Mouse (Mus musculus): ENCODE measurements around the gene Frmpd2. TPM values are rescaled to one million over a fixed set of nuclear protein-coding genes. Genes with fewer than 3 reads are reported as not detected.

The Frmpd2 gene
- total RNA-seq, 2 experiments from 2014 or later = 0.21 to 0.32 TPM

GRCm38 (mm10) chr14:33508660-33509059, 37.2 kb downstream of the Frmpd2 start:
- no peak for DNase-seq

- DNase-seq = no peak
Measured at GRCm38 (mm10) chr14:33513877-33514276, 42.4 kb downstream of the Frmpd2 start.

- DNase-seq = no peak
Measured at GRCm38 (mm10) chr14:33514756-33515285, 43.3 kb downstream of the Frmpd2 start.

GRCm38 (mm10) chr14:33521538-33521937, 50.0 kb downstream of the Frmpd2 start:
- DNase-seq = no peak

GRCm38 (mm10) chr14:33525272-33525983, 53.9 kb downstream of the Frmpd2 start:
- DNase-seq = no peak

GRCm38 (mm10) chr14:33526621-33527020, 55.1 kb downstream of the Frmpd2 start:
- no peak for DNase-seq

GRCm38 (mm10) chr14:33527938-33528337, 56.4 kb downstream of the Frmpd2 start:
- no peak for DNase-seq

- DNase-seq = no peak
Measured at GRCm38 (mm10) chr14:33531331-33531912, 59.9 kb downstream of the Frmpd2 start.

- no peak for DNase-seq
Measured at GRCm38 (mm10) chr14:33532792-33533191, 61.3 kb downstream of the Frmpd2 start.

- peak; percentile 6 for DNase-seq
Measured at GRCm38 (mm10) chr14:33533516-33533915, 62.0 kb downstream of the Frmpd2 start.

GRCm38 (mm10) chr14:33535317-33535716, 63.8 kb downstream of the Frmpd2 start:
- DNase-seq = no peak

GRCm38 (mm10) chr14:33539559-33540167, 68.2 kb downstream of the Frmpd2 start:
- DNase-seq = no peak

- no peak for DNase-seq
Measured at GRCm38 (mm10) chr14:33545565-33546143, 74.2 kb downstream of the Frmpd2 start.

- no peak for DNase-seq
Measured at GRCm38 (mm10) chr14:33548650-33549049, 77.2 kb downstream of the Frmpd2 start.

- no peak for DNase-seq
Measured at GRCm38 (mm10) chr14:33549856-33550255, 78.4 kb downstream of the Frmpd2 start.

GRCm38 (mm10) chr14:33570737-33571136, 99.2 kb downstream of the Frmpd2 start:
- DNase-seq = no peak

- DNase-seq = no peak
Measured at GRCm38 (mm10) chr14:33573643-33574042, 102.1 kb downstream of the Frmpd2 start.

GRCm38 (mm10) chr14:33579771-33580484, 108.4 kb downstream of the Frmpd2 start:
- DNase-seq = no peak

GRCm38 (mm10) chr14:33588951-33589350, 117.5 kb downstream of the Frmpd2 start, which contains the start of gene Ptpn20:
Gene Ptpn20, plus strand, starts transcription at chr14:33589207.
- DNase-seq = peak; percentile 23

GRCm38 (mm10) chr14:33598376-33599130, 127.1 kb downstream of the Frmpd2 start:
- DNase-seq = no peak

GRCm38 (mm10) chr14:33607431-33607830, 135.9 kb downstream of the Frmpd2 start:
- no peak for DNase-seq

All from heart, postnatal 4 days (tissue).